Mouse (Mus musculus): ENCODE results near the gene Dtnb.

DNA sequence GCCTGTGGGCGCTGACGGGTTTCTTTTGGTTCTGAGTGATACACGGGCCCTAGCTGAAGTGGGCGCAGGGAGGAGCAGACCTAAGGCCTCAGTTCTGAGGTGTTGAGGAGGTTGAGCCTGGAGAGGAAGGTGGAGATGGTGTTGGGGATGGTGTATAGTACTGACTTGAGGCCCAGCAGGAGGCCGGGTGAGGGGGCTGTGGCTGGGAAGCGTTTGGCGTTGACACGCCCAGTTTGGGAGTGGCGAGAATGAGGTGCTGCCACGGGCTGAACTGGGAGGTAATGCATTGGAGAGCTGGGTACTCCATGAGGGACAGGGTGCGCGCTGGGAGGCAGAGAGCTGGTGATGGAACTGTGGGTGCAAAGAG is 253.5 kb downstream of the Dtnb start:
- no peak for TF ChIP-seq MYOD1 (IDR thresholded peaks at IDR 0.05; ENCODE audit: control insufficient read depth, insufficient read length, low read depth)
- TF ChIP-seq CTCF (IDR thresholded peaks at IDR 0.05; ENCODE audit: control insufficient read depth, insufficient read depth, insufficient read length), result no peak
- no peak for TF ChIP-seq MAX (IDR thresholded peaks at IDR 0.05)
- no peak for TF ChIP-seq USF1 (IDR thresholded peaks at IDR 0.05; ENCODE audit: low read depth)
- TF ChIP-seq CEBPB (IDR thresholded peaks at IDR 0.05; ENCODE audit: low read depth), result no peak
- TF ChIP-seq FOSL1 (IDR thresholded peaks at IDR 0.05; ENCODE audit: insufficient read depth, low read length, poor library complexity, severe bottlenecking), result no peak

All from C2C12 (cell line).